Mouse (Mus musculus) stomach, embryonic 14.5 days (tissue): ENCODE data around the gene Nvl. TPM values are rescaled to one million over a fixed set of nuclear protein-coding genes. Genes with fewer than 3 reads are reported as not detected.

Experiments used
- polyA plus RNA-seq: library from polyadenylated mRNA; unstranded; fragments of >200 nt; fragmentation: Nextera tagmentation; extraction: Ambion mirVana; gene quantifications from 2 replicates; pipeline ENCODE4 v1.2.1, GENCODE M21; 2014

The Nvl gene
- polyA plus RNA-seq, 1 experiment from 2014 or later = 45.0 TPM

Other genes starting within 250 kb of the Nvl start
- gene Pycr2, start 239.9 kb downstream of the Nvl start, polyA plus RNA-seq = 86.0 and 92.3 TPM in 2 replicates
- 1.8 and 3.6 TPM in 2 replicates for gene Lefty1, start 209.2 kb downstream of the Nvl start, polyA plus RNA-seq
- 14.8 and 17.9 TPM in 2 replicates for gene Tmem63a, start 201.9 kb downstream of the Nvl start, polyA plus RNA-seq
- 6.4 and 8.4 TPM in 2 replicates for gene Ephx1, start 123.3 kb downstream of the Nvl start, polyA plus RNA-seq
- gene 9130409I23Rik, start 93.0 kb downstream of the Nvl start, polyA plus RNA-seq = not detected in 2 replicates
- gene Cnih4, start 489 bp upstream of the Nvl start, polyA plus RNA-seq = 99.6 and 128 TPM in 2 replicates
- gene Wdr26, start 67.8 kb upstream of the Nvl start, polyA plus RNA-seq = 54.7 and 56.7 TPM in 2 replicates
- gene Cnih3, start 208.4 kb upstream of the Nvl start, polyA plus RNA-seq = 0.39 and 0.97 TPM in 2 replicates